Mouse (Mus musculus): Measurements from ENCODE around the gene Gabra2.

Gabra2 gene

GRCm38 (mm10) chr5:71010797-71011196, 84.9 kb downstream of the Gabra2 start:
- no peaks in the 10 kb centered on the region for H3K9me3 ChIP-seq (ENCODE audit: low read length)
- H3K27me3 ChIP-seq (ENCODE audit: insufficient read depth, low read length) = no peaks in the 10 kb centered on the region
- no peaks in the 10 kb centered on the region for H3K4me1 ChIP-seq (replicated peaks; ENCODE audit: low read depth, low read length)
- H3K4me3 ChIP-seq (replicated peaks; ENCODE audit: low read length) = no peak overlapping the region
- H3K36me3 ChIP-seq (ENCODE audit: insufficient read depth, low read length) = no peaks in the 10 kb centered on the region
- no peak for TF ChIP-seq NANOG (IDR thresholded peaks at IDR 0.05; ENCODE audit: borderline replicate concordance, low read length)
- no peak for TF ChIP-seq CTCF (conservative IDR thresholded peaks at IDR 0.05; ENCODE audit: low read length)

GRCm38 (mm10) chr5:70995617-70996325, 99.9 kb downstream of the Gabra2 start:
- H3K4me3 ChIP-seq (replicated peaks; ENCODE audit: low read length) = no peak overlapping the region
- TF ChIP-seq CTCF (conservative IDR thresholded peaks at IDR 0.05; ENCODE audit: low read length) = no peak
- no peak for TF ChIP-seq NANOG (IDR thresholded peaks at IDR 0.05; ENCODE audit: borderline replicate concordance, low read length)
- TF ChIP-seq POU5F1 (IDR thresholded peaks at IDR 0.05; ENCODE audit: borderline replicate concordance, low read length) = no peak
- H3K4me1 ChIP-seq (replicated peaks; ENCODE audit: low read depth, low read length) = no peaks in the 10 kb centered on the region
- no peaks in the 10 kb centered on the region for H3K36me3 ChIP-seq (ENCODE audit: insufficient read depth, low read length)
- H3K27me3 ChIP-seq (ENCODE audit: insufficient read depth, low read length) = no peaks in the 10 kb centered on the region
- H3K9me3 ChIP-seq (ENCODE audit: low read length) = no peaks in the 10 kb centered on the region

GRCm38 (mm10) chr5:70993281-70993680, 102.4 kb downstream of the Gabra2 start:
- TF ChIP-seq POU5F1 (IDR thresholded peaks at IDR 0.05; ENCODE audit: borderline replicate concordance, low read length) = no peak
- no peak for TF ChIP-seq CTCF (conservative IDR thresholded peaks at IDR 0.05; ENCODE audit: low read length)
- no peak for TF ChIP-seq NANOG (IDR thresholded peaks at IDR 0.05; ENCODE audit: borderline replicate concordance, low read length)
- Histone ChIP-seq H3K27me3 (ENCODE audit: insufficient read depth, low read length) (no peaks in the 10 kb centered on the region), H3K4me1 (replicated peaks; ENCODE audit: low read depth, low read length) (no peaks in the 10 kb centered on the region), H3K9me3 (ENCODE audit: low read length) (no peaks in the 10 kb centered on the region), H3K36me3 (ENCODE audit: insufficient read depth, low read length) (no peaks in the 10 kb centered on the region), H3K4me3 (replicated peaks; ENCODE audit: low read length) (no peak overlapping the region)

- Histone ChIP-seq H3K9me3 (ENCODE audit: low read length) (no peaks in the 10 kb centered on the region), H3K4me3 (replicated peaks; ENCODE audit: low read length) (no peak overlapping the region), H3K36me3 (ENCODE audit: insufficient read depth, low read length) (no peaks in the 10 kb centered on the region), H3K27me3 (ENCODE audit: insufficient read depth, low read length) (no peaks in the 10 kb centered on the region), H3K4me1 (replicated peaks; ENCODE audit: low read depth, low read length) (no peaks in the 10 kb centered on the region)
- no peak for TF ChIP-seq NANOG (IDR thresholded peaks at IDR 0.05; ENCODE audit: borderline replicate concordance, low read length)
- no peak for TF ChIP-seq CTCF (conservative IDR thresholded peaks at IDR 0.05; ENCODE audit: low read length)
- no peak for TF ChIP-seq POU5F1 (IDR thresholded peaks at IDR 0.05; ENCODE audit: borderline replicate concordance, low read length)
These were observed 104.8 kb downstream of the Gabra2 start for GRCm38 (mm10) chr5:70990891-70991290.

All from E14TG2a.4 (cell line).